Mouse (Mus musculus) lung, postnatal 0 days (tissue): ENCODE data around the gene Gm20388.

Experiments used
- CTCF ChIP-seq: IDR thresholded peaks from 2 replicates; pipeline ENCODE4 v1.5.1; 2016; ENCODE audit warnings: antibody characterized with exemption, mild to moderate bottlenecking
- EP300 ChIP-seq: IDR thresholded peaks from 2 replicates; pipeline ENCODE4 v1.6.1; 2016; ENCODE audit warnings: antibody characterized with exemption, mild to moderate bottlenecking, control low read depth

DNA sequence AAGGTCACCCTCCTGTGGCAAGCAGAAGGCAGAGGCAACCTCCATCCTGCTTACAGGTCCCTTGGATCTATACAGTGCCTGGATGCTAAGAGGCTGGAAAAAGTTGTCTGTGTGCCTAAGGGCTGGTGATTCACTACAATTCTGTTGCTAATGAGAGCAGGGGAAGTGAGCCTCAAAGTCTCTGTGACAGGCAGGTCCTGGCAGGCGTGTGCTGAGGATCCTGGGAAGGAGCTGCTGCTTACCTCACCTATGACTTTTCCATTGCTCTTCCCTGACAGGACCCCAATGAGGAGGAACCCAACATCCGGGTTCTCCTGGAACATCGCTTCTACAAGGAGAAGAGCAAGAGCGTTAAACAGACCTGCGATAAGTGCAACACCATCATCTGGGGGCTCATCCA is 3543.3 kb downstream of the Gm20388 start:
- TF ChIP-seq CTCF (no peak), EP300 (no peak)
